Mouse (Mus musculus) cerebellum, adult 9-11 months (tissue): Measurements from ENCODE around the gene Gm16181.

Source experiments
- DNase-seq: peaks from one replicate; pipeline ENCODE4 v3.0.0; 2022

Gene Gm16181

GRCm38 (mm10) chr17:35196321-35196641 is 24.4 kb upstream of the Gm16181 start:
- DNase-seq, result no peak

GRCm38 (mm10) chr17:35197126-35197525 is 23.5 kb upstream of the Gm16181 start:
- DNase-seq, result no peak

GRCm38 (mm10) chr17:35198029-35198428 is 22.6 kb upstream of the Gm16181 start:
- no peak for DNase-seq

GRCm38 (mm10) chr17:35198946-35199345 is 21.7 kb upstream of the Gm16181 start:
- no peak for DNase-seq

GRCm38 (mm10) chr17:35200398-35200797 is 20.2 kb upstream of the Gm16181 start:
- no peak for DNase-seq

GRCm38 (mm10) chr17:35201128-35201527 is 19.5 kb upstream of the Gm16181 start:
- DNase-seq, result no peak

- no peak for DNase-seq
Observed at GRCm38 (mm10) chr17:35201787-35202186, 18.8 kb upstream of the Gm16181 start, which contains the start of gene Tnf. TSS of gene Tnf (minus strand) at chr17:35202007.

- no peak for DNase-seq
Observed at GRCm38 (mm10) chr17:35202442-35202841, 18.2 kb upstream of the Gm16181 start.

- no peak for DNase-seq
Observed at GRCm38 (mm10) chr17:35204494-35205379, 15.9 kb upstream of the Gm16181 start, which contains the start of gene Lta. TSS of gene Lta (minus strand) at chr17:35205351.

GRCm38 (mm10) chr17:35205380-35205769 is 15.3 kb upstream of the Gm16181 start:
- DNase-seq, result no peak

GRCm38 (mm10) chr17:35209785-35210535 is 10.7 kb upstream of the Gm16181 start:
- DNase-seq, result no peak

GRCm38 (mm10) chr17:35210593-35210992 is 10.0 kb upstream of the Gm16181 start:
- no peak for DNase-seq

GRCm38 (mm10) chr17:35213071-35213470 is 7.6 kb upstream of the Gm16181 start:
- DNase-seq, result no peak

- no peak for DNase-seq
Observed at GRCm38 (mm10) chr17:35218516-35219193, 2.0 kb upstream of the Gm16181 start.

- no peak for DNase-seq
Observed at GRCm38 (mm10) chr17:35219601-35220041, 1.0 kb upstream of the Gm16181 start.

GRCm38 (mm10) chr17:35222299-35222698 is 1.7 kb downstream of the Gm16181 start:
- no peak for DNase-seq

GRCm38 (mm10) chr17:35224641-35225040 is 4.0 kb downstream of the Gm16181 start:
- DNase-seq, result no peak

GRCm38 (mm10) chr17:35225456-35225855 is 4.8 kb downstream of the Gm16181 start:
- no peak for DNase-seq

GRCm38 (mm10) chr17:35226561-35227046 is 6.0 kb downstream of the Gm16181 start:
- DNase-seq, result no peak

GRCm38 (mm10) chr17:35231022-35231421 is 10.4 kb downstream of the Gm16181 start:
- no peak for DNase-seq

- peak; percentile 75 for DNase-seq
Observed at GRCm38 (mm10) chr17:35232043-35232442, 11.4 kb downstream of the Gm16181 start.

- DNase-seq, result no peak
Observed at GRCm38 (mm10) chr17:35232659-35233058, 12.0 kb downstream of the Gm16181 start.
